Mouse (Mus musculus) lung, postnatal 0 days (tissue): ENCODE measurements around the gene Mc3r.

Experiments
- CTCF ChIP-seq: IDR thresholded peaks from 2 replicates; pipeline ENCODE4 v1.5.1; 2016; ENCODE audit warnings: antibody characterized with exemption, mild to moderate bottlenecking
- EP300 ChIP-seq: IDR thresholded peaks from 2 replicates; pipeline ENCODE4 v1.6.1; 2016; ENCODE audit warnings: antibody characterized with exemption, mild to moderate bottlenecking, control low read depth

DNA sequence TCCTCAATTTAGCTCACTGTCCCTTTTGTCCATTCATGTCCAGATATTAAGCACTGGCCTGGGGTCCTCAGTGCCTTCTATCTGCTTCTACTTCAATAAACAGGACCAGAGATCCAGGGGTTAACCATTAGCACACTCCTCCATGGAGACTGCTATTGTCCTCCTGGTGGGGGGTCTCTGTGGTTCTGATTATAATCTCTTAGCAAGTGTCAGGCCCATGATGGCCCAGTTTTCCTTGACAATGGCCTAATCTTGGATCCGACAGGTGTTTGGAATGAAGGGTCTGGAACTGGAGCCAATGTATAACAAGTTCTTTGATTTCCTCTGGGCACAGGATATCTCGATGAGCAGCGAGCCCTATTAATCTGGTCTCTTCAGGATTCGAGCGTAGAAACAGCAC is 10.1 kb upstream of the Mc3r start:
- TF ChIP-seq CTCF (no peak), EP300 (no peak)
